Mouse (Mus musculus) kidney, postnatal 0 days (tissue): Measurements from ENCODE around the gene Dennd5a. TPM values are rescaled to one million over a fixed set of nuclear protein-coding genes. Genes with fewer than 3 reads are reported as not detected.

Experiments used
- ATAC-seq: fragments of 200-750 bp; cut with Nextera tagmentation; replicated peaks from 2 replicates; pipeline ENCODE4 v1.8.0; 2017; ENCODE audit warnings: low read depth, moderate number of reproducible peaks, moderate TSS enrichment, moderate library complexity; ENCODE audit not compliant: low FRiP score
- DNase-seq: peaks from one replicate; pipeline ENCODE4 v3.0.0-alpha.2; 2016; ENCODE audit warnings: low spot score
- H3K27ac ChIP-seq: fragments of 300-500 bp; sonication (generic); 2 replicates; pipeline ENCODE4 v1.5.1; 2014; ENCODE audit warnings: mild to moderate bottlenecking
- H3K27me3 ChIP-seq: fragments of 300-500 bp; sonication (generic); 2 replicates; pipeline ENCODE4 v1.6.1; 2014; ENCODE audit warnings: low read length, mixed read lengths; ENCODE audit not compliant: insufficient read depth
- H3K36me3 ChIP-seq: fragments of 300-500 bp; sonication (generic); 2 replicates; pipeline ENCODE4 v1.6.1; 2014; ENCODE audit warnings: low read length, mixed read lengths; ENCODE audit not compliant: insufficient read depth
- H3K4me1 ChIP-seq: fragments of 300-500 bp; sonication (generic); replicated peaks from 2 replicates; pipeline ENCODE4 v1.6.1; 2014; ENCODE audit warnings: antibody characterized with exemption, low read length, mixed read lengths; ENCODE audit not compliant: insufficient read depth
- H3K4me2 ChIP-seq: fragments of 300-500 bp; sonication (generic); 2 replicates; pipeline ENCODE4 v1.6.1; 2014; ENCODE audit warnings: mild to moderate bottlenecking, low read length, moderate library complexity, mixed read lengths
- H3K4me3 ChIP-seq: fragments of 300-500 bp; sonication (generic); replicated peaks from 2 replicates; pipeline ENCODE4 v1.5.1; 2014; ENCODE audit warnings: low read depth, low read length
- H3K9ac ChIP-seq: fragments of 300-500 bp; sonication (generic); 2 replicates; pipeline ENCODE4 v1.6.1; 2014; ENCODE audit warnings: low read depth, low read length
- H3K9me3 ChIP-seq: fragments of 300-500 bp; sonication (generic); replicated peaks from 2 replicates; pipeline ENCODE4 v1.6.1; 2016; ENCODE audit warnings: low read length, inconsistent platforms, mixed read lengths
- CTCF ChIP-seq: IDR thresholded peaks from 2 replicates; pipeline ENCODE4 v1.5.1; 2016; ENCODE audit warnings: antibody characterized with exemption, low read depth, mild to moderate bottlenecking, moderate library complexity
- WGBS: fragments of 180-500 bp; shearing (Covaris S2); extraction: QIAGEN DNeasy Blood & Tissue Kit; methylation state at CpG from one replicate; pipeline ENCODE4 v1.1.7; 2014; 5-methylcytosine and 5-hydroxymethylcytosine counted together
- polyA plus RNA-seq: library from polyadenylated mRNA; unstranded; fragments of >200 nt; fragmentation: Nextera tagmentation; extraction: Ambion mirVana; gene quantifications from 2 replicates; pipeline ENCODE4 v1.2.1, GENCODE M21; 2015

Dennd5a gene
- polyA plus RNA-seq, 1 experiment from 2014 or later = 35.0 TPM

DNA sequence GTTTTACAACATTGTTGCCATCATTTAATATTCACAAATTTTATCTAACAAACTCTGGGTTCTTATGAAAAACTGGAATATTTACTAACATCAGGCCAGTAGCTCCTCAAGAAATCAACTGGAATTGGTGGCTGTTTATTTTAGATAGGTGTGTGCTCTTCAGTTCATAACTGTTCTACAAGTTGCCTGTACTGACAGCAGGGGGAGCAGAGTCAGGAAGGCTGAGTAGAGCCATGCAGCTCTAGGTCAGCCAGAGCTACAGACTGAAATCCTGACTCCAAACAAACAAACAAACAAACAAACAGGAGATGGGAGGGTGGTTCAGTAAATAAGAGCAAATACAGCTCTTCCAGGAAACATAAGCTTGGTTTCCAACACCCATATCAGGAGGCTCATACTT, 30.6 kb downstream of the Dennd5a start:
- no peak overlapping the region for H3K4me3 ChIP-seq
- DNase-seq (peak; percentile 19), ATAC-seq (no peak)
- no peaks in the 10 kb centered on the region for H3K9me3 ChIP-seq
- no peak overlapping the region for H3K9ac ChIP-seq
- peak; percentile 52; the same call in 1 of the 2 replicates for TF ChIP-seq CTCF
- no peaks in the 10 kb centered on the region for H3K27me3 ChIP-seq
- H3K36me3 ChIP-seq = peaks cover 22% of the 10 kb centered on the region
- no peak overlapping the region for H3K27ac ChIP-seq
- H3K4me1 ChIP-seq = no peaks in the 10 kb centered on the region
- H3K4me2 ChIP-seq = no peak overlapping the region

DNA sequence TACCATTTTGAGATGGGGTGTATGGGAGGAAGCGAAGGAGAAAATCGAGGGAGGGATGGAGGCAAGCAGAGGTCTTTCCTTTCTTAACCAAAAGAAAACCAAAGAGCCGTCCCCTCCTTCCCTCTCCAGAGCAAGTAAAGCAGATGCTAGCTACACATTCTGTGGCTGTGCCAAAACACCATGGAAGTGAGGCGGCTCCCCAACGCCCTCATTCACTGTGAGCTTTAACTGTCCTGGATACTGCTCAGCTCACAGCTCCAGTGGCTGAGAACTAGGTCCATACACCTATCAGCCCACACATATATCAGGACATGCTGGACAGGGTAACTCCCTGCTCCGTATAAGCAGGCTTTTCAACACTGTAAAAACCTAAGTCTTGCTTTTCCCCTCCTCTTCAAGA, 31.9 kb downstream of the Dennd5a start:
- H3K27me3 ChIP-seq = no peaks in the 10 kb centered on the region
- no peaks in the 10 kb centered on the region for H3K4me1 ChIP-seq
- no peak overlapping the region for H3K4me2 ChIP-seq
- no peak overlapping the region for H3K9ac ChIP-seq
- peaks cover 11% of the 10 kb centered on the region; the same call in 1 of the 2 replicates for H3K36me3 ChIP-seq
- H3K27ac ChIP-seq = no peak overlapping the region
- H3K4me3 ChIP-seq = no peak overlapping the region
- WGBS = 88% methylated on average over 6 of the region's 6 CpGs
- ATAC-seq (no peak), DNase-seq (no peak)
- TF ChIP-seq CTCF = no peak
- no peaks in the 10 kb centered on the region for H3K9me3 ChIP-seq

DNA sequence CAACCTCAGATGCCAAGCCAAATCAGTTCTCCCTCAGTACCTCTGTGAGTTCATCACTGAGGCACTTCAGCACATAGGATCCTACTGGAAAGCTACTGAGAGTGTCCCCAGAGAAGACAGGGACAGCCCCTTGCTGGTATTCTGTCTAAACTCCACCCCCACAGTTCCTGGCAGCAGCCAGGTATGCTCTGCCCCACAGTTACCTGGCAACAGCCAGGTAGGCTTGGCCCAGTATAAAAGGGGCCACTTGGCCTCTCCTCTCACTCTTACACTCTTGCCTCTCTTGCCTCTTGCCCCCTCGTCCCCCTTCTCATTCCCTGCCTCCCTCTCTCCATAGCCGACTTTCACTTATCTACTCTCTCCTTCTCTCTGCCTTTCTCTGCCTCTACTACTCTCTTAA, 35.3 kb downstream of the Dennd5a start:
- Histone ChIP-seq H3K4me1 (no peaks in the 10 kb centered on the region), H3K36me3 (peaks cover 18% of the 10 kb centered on the region), H3K27ac (no peak overlapping the region), H3K4me2 (no peak overlapping the region), H3K4me3 (no peak overlapping the region), H3K9me3 (no peaks in the 10 kb centered on the region), H3K27me3 (no peaks in the 10 kb centered on the region), H3K9ac (no peak overlapping the region)
- TF ChIP-seq CTCF = no peak
- ATAC-seq = no peak
- no peak for DNase-seq
- WGBS = 83% methylated on average over 2 of the region's 2 CpGs

DNA sequence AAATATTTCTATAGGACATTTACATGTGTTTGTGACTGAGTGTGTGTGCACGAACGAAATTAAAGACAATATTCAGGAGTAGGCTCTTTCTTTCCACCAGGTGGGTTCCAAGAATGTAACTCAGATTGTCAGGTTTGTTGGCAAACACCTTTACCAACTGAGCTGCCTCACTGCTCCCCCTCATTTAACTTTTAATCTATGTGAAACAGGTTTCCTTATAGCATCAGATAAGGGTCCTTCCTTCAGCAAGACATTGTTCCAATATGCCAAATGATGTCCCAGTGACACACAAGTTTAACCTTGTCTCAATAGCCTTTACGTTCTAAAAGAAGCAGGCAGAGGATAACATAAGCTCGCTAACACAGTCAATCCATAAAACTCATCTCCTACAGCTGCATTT, 37.4 kb downstream of the Dennd5a start:
- no peaks in the 10 kb centered on the region for H3K9me3 ChIP-seq
- 89% methylated on average over 4 of the region's 4 CpGs for WGBS
- ATAC-seq (no peak), DNase-seq (no peak)
- no peak overlapping the region for H3K4me3 ChIP-seq
- no peaks in the 10 kb centered on the region for H3K4me1 ChIP-seq
- peaks cover 27% of the 10 kb centered on the region for H3K36me3 ChIP-seq
- H3K4me2 ChIP-seq = no peak overlapping the region
- H3K9ac ChIP-seq = no peak overlapping the region
- H3K27me3 ChIP-seq = no peaks in the 10 kb centered on the region
- H3K27ac ChIP-seq = no peak overlapping the region
- no peak for TF ChIP-seq CTCF

DNA sequence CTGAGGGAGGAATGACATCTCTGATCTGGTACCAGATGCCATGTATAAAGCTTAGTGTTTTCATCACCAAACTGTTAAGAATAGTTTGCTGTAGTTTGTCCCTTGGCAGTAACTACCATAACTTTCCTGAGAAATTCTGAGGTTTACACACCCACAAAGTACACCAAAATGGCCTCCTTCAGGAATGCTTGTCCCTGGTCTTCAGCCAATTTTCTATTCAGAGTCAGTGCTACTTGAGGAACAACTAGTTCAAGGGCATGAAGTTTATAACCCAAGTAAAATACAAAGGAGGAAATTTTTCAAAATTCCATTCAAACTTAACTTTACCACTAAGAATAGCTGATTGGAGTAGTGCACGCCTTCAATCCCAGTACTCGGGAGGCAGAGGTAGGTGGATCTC, 54.1 kb downstream of the Dennd5a start:
- WGBS = 95% methylated on average over 2 of the region's 2 CpGs
- H3K9ac ChIP-seq = no peak overlapping the region
- no peak overlapping the region for H3K4me3 ChIP-seq
- no peaks in the 10 kb centered on the region for H3K4me1 ChIP-seq
- no peak overlapping the region for H3K4me2 ChIP-seq
- DNase-seq = no peak
- H3K27me3 ChIP-seq = no peaks in the 10 kb centered on the region
- H3K36me3 ChIP-seq = peaks cover 56% of the 10 kb centered on the region
- no peak overlapping the region for H3K27ac ChIP-seq
- no peak for TF ChIP-seq CTCF
- ATAC-seq = no peak
- H3K9me3 ChIP-seq = no peaks in the 10 kb centered on the region

DNA sequence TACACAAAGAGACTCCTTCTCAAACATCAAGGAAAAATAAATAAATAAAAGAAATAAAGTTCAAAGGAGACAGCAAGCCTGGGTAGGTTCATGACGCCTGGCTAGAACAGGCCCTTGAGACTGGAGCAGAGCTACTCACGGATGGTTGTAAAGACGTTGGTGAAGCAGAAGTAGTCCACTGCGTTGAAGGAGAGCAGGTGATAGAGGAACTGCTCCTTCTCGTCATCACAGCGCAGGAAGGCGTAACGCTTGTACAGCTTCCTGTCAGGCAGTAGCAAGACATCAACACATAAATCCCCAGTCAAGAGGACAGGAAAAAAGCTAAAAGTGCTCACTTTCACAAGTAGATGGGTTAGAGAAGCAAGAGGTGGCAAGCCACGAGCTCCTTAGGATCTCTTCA, 59.3 kb downstream of the Dennd5a start:
- Histone ChIP-seq H3K4me2 (no peak overlapping the region), H3K36me3 (peaks cover 73% of the 10 kb centered on the region), H3K27me3 (no peaks in the 10 kb centered on the region), H3K27ac (no peak overlapping the region), H3K9ac (no peak overlapping the region), H3K9me3 (no peaks in the 10 kb centered on the region), H3K4me3 (no peak overlapping the region), H3K4me1 (no peaks in the 10 kb centered on the region)
- ATAC-seq (no peak), DNase-seq (no peak)
- 80% methylated on average over 9 of the region's 9 CpGs for whole genome bisulfite sequencing
- TF ChIP-seq CTCF = no peak

DNA sequence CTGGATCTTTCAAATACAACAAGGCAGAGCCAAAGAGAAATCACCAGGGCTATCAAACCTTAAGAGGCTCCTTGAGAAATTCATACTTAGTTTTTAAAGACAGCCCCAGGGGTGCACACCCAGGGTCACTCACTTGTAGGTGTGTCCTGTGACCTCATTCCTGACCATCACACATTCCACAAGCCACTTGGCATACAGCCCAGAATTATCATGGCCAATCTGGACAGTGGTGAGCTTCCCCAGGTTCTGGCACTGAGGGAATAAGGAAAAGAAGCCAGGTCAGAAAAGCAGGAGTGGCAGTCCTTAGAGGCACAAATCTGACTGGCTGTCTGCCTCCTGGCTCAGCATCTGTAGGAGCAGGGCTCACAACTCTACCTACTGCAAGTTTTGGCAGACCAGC, 61.4 kb downstream of the Dennd5a start:
- no peak overlapping the region for H3K4me3 ChIP-seq
- no peaks in the 10 kb centered on the region for H3K4me1 ChIP-seq
- H3K9ac ChIP-seq = no peak overlapping the region
- 0 out of 2 replicates have a peak, but pooled peaks have one; percentile 57 for ATAC-seq
- H3K9me3 ChIP-seq = no peaks in the 10 kb centered on the region
- TF ChIP-seq CTCF = no peak
- no peak overlapping the region for H3K27ac ChIP-seq
- peak; percentile 16 for DNase-seq
- no peaks in the 10 kb centered on the region for H3K27me3 ChIP-seq
- no peak overlapping the region for H3K4me2 ChIP-seq
- peaks cover 78% of the 10 kb centered on the region for H3K36me3 ChIP-seq
